Mouse (Mus musculus) cerebellum, postnatal 25 days (tissue): ENCODE measurements around the gene Id1.
A peak's percentile ranks its signal among the peaks of the same experiment; 100 is the strongest.

ENCODE experiments used
- DNase-seq, 2 experiments: peaks; one replicate each; pipeline ENCODE4 v3.0.0; 2021; ENCODE audit warnings: mixed read lengths in 2 of 2

The Id1 gene

DNA sequence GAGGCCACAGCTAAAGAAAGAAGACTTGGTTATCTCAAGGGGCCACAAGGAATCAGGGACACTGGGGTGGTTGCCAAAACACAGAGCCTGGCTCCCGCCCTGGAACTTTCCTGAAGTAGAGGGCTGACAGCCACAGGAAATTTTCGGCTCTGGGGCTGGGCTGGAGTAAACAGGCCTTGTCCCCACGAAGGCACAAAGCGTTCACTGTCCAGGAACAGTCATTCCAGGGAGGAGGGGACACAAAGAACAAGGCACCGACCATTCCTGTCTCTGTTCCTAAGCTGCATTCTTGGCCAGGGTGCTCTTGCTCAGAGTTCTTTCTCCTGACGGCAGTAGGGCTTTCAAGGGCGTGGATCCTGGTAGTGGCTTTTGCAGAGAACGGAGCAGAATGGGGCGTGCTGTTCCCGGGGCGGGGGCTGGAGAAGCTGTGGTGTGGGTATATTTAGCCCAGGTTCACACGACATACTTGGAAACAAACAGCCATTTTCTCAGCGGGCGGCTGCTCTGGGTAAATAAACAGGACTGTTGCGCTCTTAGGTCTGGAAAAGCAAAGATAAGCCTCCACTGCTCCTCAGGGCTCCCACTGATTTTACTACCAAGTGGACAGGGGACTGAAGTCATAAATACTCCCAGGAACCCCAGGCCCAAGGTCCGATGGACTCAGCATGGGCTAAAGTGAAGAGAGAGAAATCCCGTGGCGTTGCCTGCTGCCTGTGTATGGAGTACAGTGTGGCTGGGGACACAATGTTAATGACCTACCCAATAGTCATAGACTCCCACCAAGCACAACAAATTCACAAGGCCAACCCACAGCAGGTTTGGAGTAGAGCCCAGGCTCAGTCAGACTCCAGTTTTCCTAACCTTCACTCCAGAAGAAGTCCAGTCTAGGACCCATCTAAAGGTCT, 49.6 kb downstream of the Id1 start:
- DNase-seq: peak; percentile 87 to 89
